Mouse (Mus musculus) activated CD4-positive, CD25-positive, alpha-beta regulatory T cell, adult 4 months (primary cell): ENCODE measurements around the gene Bphl. TPM values are rescaled to one million over a fixed set of nuclear protein-coding genes. Genes with fewer than 3 reads are reported as not detected.

Experiments
- polyA plus RNA-seq, 2 experiments: library from polyadenylated mRNA; unstranded; fragments of 100-300 nt; shearing (Covaris generic); gene quantifications; one replicate each; pipeline ENCODE4 v1.2.1; 2017

The Bphl gene
- polyA plus RNA-seq, 2 experiments from 2014 or later: 20.0 to 25.5 TPM

Other genes with a start within 250 kb of the Bphl start
- not detected for gene Serpinb6e, start 194.2 kb upstream of the Bphl start, polyA plus RNA-seq
- not detected for gene Serpinb6c, start 131.9 kb upstream of the Bphl start, polyA plus RNA-seq
- gene Nqo2, start 72.9 kb upstream of the Bphl start, polyA plus RNA-seq: 10 to 100 TPM in 1 of 2 experiments, 1 to 10 TPM in 1; 9.0 to 15.4 TPM
- 10 to 100 TPM; 11.9 to 15.7 TPM for gene Ripk1, start 35.2 kb upstream of the Bphl start, polyA plus RNA-seq
- gene Serpinb6a, start 34.8 kb upstream of the Bphl start, polyA plus RNA-seq: 10 to 100 TPM; 36.4 to 41.2 TPM
- 1 to 10 TPM; 4.7 to 5.4 TPM for gene Tubb2a, start 40.4 kb downstream of the Bphl start, polyA plus RNA-seq
- gene Tubb2b, start 92.9 kb downstream of the Bphl start, polyA plus RNA-seq: 1 to 10 TPM in 1 of 2 experiments, under 1 TPM in 1; 0.69 to 1.0 TPM
- 10 to 100 TPM; 51.0 to 57.8 TPM for gene Psmg4, start 125.4 kb downstream of the Bphl start, polyA plus RNA-seq